In the genomic region with DNA sequence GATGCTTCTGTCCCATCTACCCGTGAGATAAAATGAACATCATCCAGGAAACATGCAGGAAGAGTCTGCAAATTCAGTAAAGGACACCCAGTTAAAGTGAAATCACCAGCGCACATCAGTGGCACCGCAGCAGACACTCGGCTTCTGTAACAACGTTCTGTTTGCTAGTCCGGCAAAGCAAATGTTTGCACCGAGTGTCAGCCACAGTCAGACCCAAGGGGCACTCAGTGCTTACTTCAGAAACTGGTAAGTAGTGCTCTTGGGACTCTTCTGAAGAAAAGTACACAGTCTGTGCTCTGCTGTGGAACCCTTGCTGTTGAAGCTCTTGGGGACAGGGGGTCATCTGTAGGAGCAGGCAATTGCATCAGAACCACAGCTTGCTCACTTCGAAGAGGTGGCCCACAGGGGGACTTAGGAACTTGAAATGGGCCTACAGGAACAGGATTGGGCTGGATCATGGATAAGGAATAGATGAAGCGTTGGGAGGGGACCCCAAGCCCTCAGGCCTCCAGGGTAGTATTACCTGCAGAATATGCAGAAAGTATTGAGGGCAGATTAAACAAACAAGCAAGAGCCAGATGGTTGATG, we compare ENCODE assay signal across 20 mouse cellular contexts. TPM values are rescaled to one million over a fixed set of nuclear protein-coding genes. Genes with fewer than 3 reads are reported as not detected.
A peak's percentile ranks its signal among the peaks of the same experiment; 100 is the strongest.
DNase-seq lines count a peak whose midpoint lies in the region; ATAC-seq and TF ChIP-seq lines count a peak whose summit lies in the region.
"Had no signal": no experiment of that assay in that cellular context is flagged by ENCODE, and none has a peak within 500 bp of the region (broad histone marks: within the 10 kb centered on the region; RNA-seq: fewer than 3 reads in every experiment).

No protein-coding gene starts in this region.

- no peak overlapping the region for H3K9ac ChIP-seq in heart, embryonic 12.5 days
- H3K9ac ChIP-seq in liver, embryonic 15.5 days = no peak overlapping the region
- no peak overlapping the region for H3K9ac ChIP-seq in lung, postnatal 0 days (replicated peaks; ENCODE audit: low read depth)
- no peak overlapping the region for H3K9ac ChIP-seq in stomach, postnatal 0 days (ENCODE audit: low read length)
- H3K9ac ChIP-seq: embryonic facial prominence, embryonic 15.5 days; forebrain, embryonic 12.5 days; kidney, embryonic 15.5 days; neural tube, embryonic 13.5 days had no signal

- TF ChIP-seq CTCF in lung, postnatal 0 days (IDR thresholded peaks at IDR 0.05) = no peak
- no peak for TF ChIP-seq CTCF in stomach, postnatal 0 days (IDR thresholded peaks at IDR 0.05; ENCODE audit: low read depth)

- no peaks in the 10 kb centered on the region for H3K4me1 ChIP-seq in heart, embryonic 12.5 days (replicated peaks)
- H3K4me1 ChIP-seq in liver, embryonic 15.5 days (replicated peaks) = no peaks in the 10 kb centered on the region
- peaks cover 5% of the 10 kb centered on the region; the same call in 1 of the 2 replicates for H3K4me1 ChIP-seq in lung, postnatal 0 days (ENCODE audit: insufficient read depth, low read depth, low read length)
- H3K4me1 ChIP-seq in stomach, postnatal 0 days (replicated peaks; ENCODE audit: control insufficient read depth, insufficient read depth) = no peaks in the 10 kb centered on the region
- no peaks in the 10 kb centered on the region for H3K4me1 ChIP-seq in limb, embryonic 10.5 days
- H3K4me1 ChIP-seq: embryonic facial prominence, embryonic 15.5 days; forebrain, embryonic 12.5 days; kidney, embryonic 15.5 days; neural tube, embryonic 13.5 days had no signal

- peak; percentile 79 for TF ChIP-seq EP300 in lung, postnatal 0 days (IDR thresholded peaks at IDR 0.05)
- TF ChIP-seq EP300 in stomach, postnatal 0 days (optimal IDR thresholded peaks at IDR 0.05) = no peak

- no peaks in the 10 kb centered on the region for H3K36me3 ChIP-seq in heart, embryonic 12.5 days
- no peaks in the 10 kb centered on the region for H3K36me3 ChIP-seq in liver, embryonic 15.5 days (replicated peaks)
- no peaks in the 10 kb centered on the region for H3K36me3 ChIP-seq in lung, postnatal 0 days (ENCODE audit: insufficient read depth, low read length)
- no peaks in the 10 kb centered on the region for H3K36me3 ChIP-seq in stomach, postnatal 0 days (ENCODE audit: control insufficient read depth, insufficient read depth, low read length)
- H3K36me3 ChIP-seq in limb, embryonic 10.5 days = no peaks in the 10 kb centered on the region
- H3K36me3 ChIP-seq: embryonic facial prominence, embryonic 15.5 days; forebrain, embryonic 12.5 days; kidney, embryonic 15.5 days; neural tube, embryonic 13.5 days had no signal

- H3K4me2 ChIP-seq in heart, embryonic 12.5 days = peak overlapping the region; percentile 9; the same call in 1 of the 2 replicates
- H3K4me2 ChIP-seq in liver, embryonic 15.5 days = peak overlapping the region; percentile 21
- H3K4me2 ChIP-seq in lung, postnatal 0 days (replicated peaks; ENCODE audit: low read depth, low read length) = peak overlapping the region; percentile 9
- no peak overlapping the region; the same call in 1 of the 2 replicates for H3K4me2 ChIP-seq in stomach, postnatal 0 days (replicated peaks; ENCODE audit: low read depth)
- H3K4me2 ChIP-seq: embryonic facial prominence, embryonic 15.5 days; forebrain, embryonic 12.5 days; kidney, embryonic 15.5 days; midbrain, embryonic 11.5 days; neural tube, embryonic 13.5 days had no signal

- H3K27ac ChIP-seq in heart, embryonic 12.5 days (ENCODE audit: poor library complexity, severe bottlenecking) = no peak overlapping the region
- H3K27ac ChIP-seq in liver, embryonic 15.5 days (replicated peaks) = peak overlapping the region; percentile 57
- H3K27ac ChIP-seq in lung, postnatal 0 days (ENCODE audit: low read length) = peak overlapping the region; percentile 38
- no peak overlapping the region for H3K27ac ChIP-seq in stomach, postnatal 0 days (replicated peaks)
- no peak overlapping the region for H3K27ac ChIP-seq in limb, embryonic 10.5 days
- H3K27ac ChIP-seq: embryonic facial prominence, embryonic 15.5 days; forebrain, embryonic 12.5 days; hindbrain, postnatal 0 days; kidney, embryonic 15.5 days; macrophage; neural tube, embryonic 13.5 days had no signal

- DNase-seq in heart, adult 9 months (ENCODE audit: low spot score in 2 of 2) = no peak
- peak; percentile 90 for DNase-seq in lung, postnatal 0 days (ENCODE audit: low spot score)
- DNase-seq in stomach, postnatal 0 days (ENCODE audit: low spot score) = peak; percentile 30
- DNase-seq in cerebellum, postnatal 25 days = no peak
- DNase-seq in limb, embryonic 10.5 days (ENCODE audit: low spot score) = no peak
- DNase-seq in adrenal gland, adult 18-20 months (ENCODE audit: low spot score in 2 of 2) = no peak
- DNase-seq: adrenal gland, postnatal 25 days; cerebellum, adult 2 months; gastrocnemius, postnatal 36 days; layer of hippocampus, postnatal 36 days; thymus, adult 18-20 months had no signal

- 0 out of 2 replicates have a peak, but pooled peaks cover 2% of the 10 kb centered on the region for H3K9me3 ChIP-seq in heart, embryonic 12.5 days (replicated peaks)
- no peaks in the 10 kb centered on the region for H3K9me3 ChIP-seq in liver, embryonic 15.5 days (replicated peaks)
- H3K9me3 ChIP-seq in lung, postnatal 0 days (ENCODE audit: low read length) = no peaks in the 10 kb centered on the region
- no peaks in the 10 kb centered on the region for H3K9me3 ChIP-seq in stomach, postnatal 0 days (ENCODE audit: control insufficient read depth, low read length)
- no peaks in the 10 kb centered on the region for H3K9me3 ChIP-seq in limb, embryonic 10.5 days (replicated peaks)
- H3K9me3 ChIP-seq: embryonic facial prominence, embryonic 15.5 days; forebrain, embryonic 12.5 days; kidney, embryonic 15.5 days; neural tube, embryonic 13.5 days had no signal

- no peaks in the 10 kb centered on the region for H3K27me3 ChIP-seq in heart, embryonic 12.5 days (replicated peaks)
- H3K27me3 ChIP-seq in liver, embryonic 15.5 days = no peaks in the 10 kb centered on the region
- H3K27me3 ChIP-seq in lung, postnatal 0 days (replicated peaks; ENCODE audit: insufficient read depth, low read length) = no peaks in the 10 kb centered on the region
- H3K27me3 ChIP-seq in stomach, postnatal 0 days (ENCODE audit: control insufficient read depth, insufficient read depth, low read length) = no peaks in the 10 kb centered on the region
- no peaks in the 10 kb centered on the region for H3K27me3 ChIP-seq in limb, embryonic 10.5 days (ENCODE audit: low read depth, poor library complexity, severe bottlenecking)
- H3K27me3 ChIP-seq: embryonic facial prominence, embryonic 15.5 days; forebrain, embryonic 12.5 days; kidney, embryonic 15.5 days; neural tube, embryonic 13.5 days had no signal

- no peak overlapping the region for H3K4me3 ChIP-seq in heart, embryonic 12.5 days
- H3K4me3 ChIP-seq in liver, embryonic 15.5 days (replicated peaks) = no peak overlapping the region
- no peak overlapping the region for H3K4me3 ChIP-seq in lung, postnatal 0 days (ENCODE audit: low read depth, low read length)
- H3K4me3 ChIP-seq in stomach, postnatal 0 days (ENCODE audit: low read depth, low read length) = no peak overlapping the region
- no peak overlapping the region for H3K4me3 ChIP-seq in limb, embryonic 10.5 days
- H3K4me3 ChIP-seq: embryonic facial prominence, embryonic 15.5 days; forebrain, embryonic 12.5 days; kidney, embryonic 15.5 days; neural tube, embryonic 13.5 days had no signal

- ATAC-seq in heart, embryonic 12.5 days (ENCODE audit: insufficient number of reproducible peaks, low FRiP score) = no peak
- ATAC-seq in liver, embryonic 15.5 days (ENCODE audit: insufficient read depth) = peak; percentile 34; the same call in 1 of the 2 replicates
- ATAC-seq in lung, postnatal 0 days = peak; percentile 99
- no peak for ATAC-seq in stomach, postnatal 0 days (ENCODE audit: low FRiP score, low TSS enrichment)
- ATAC-seq: hindbrain, postnatal 0 days had no signal

- WGBS in heart, embryonic 12.5 days = 46% methylated on average over 9 of the region's 9 CpGs
- 24% methylated on average over 9 of the region's 9 CpGs for WGBS in liver, embryonic 15.5 days (ENCODE audit: insufficient replicate concordance)
- 19% methylated on average over 9 of the region's 9 CpGs for WGBS in lung, postnatal 0 days
- WGBS in stomach, postnatal 0 days = 34% methylated on average over 9 of the region's 9 CpGs
- WGBS in limb, embryonic 10.5 days = 69% methylated on average over 9 of the region's 9 CpGs

RNA-seq across cellular contexts. Expression of a gene that starts 14.9 kb away (rescaled TPM):
- 32.8 and 32.9 TPM in 2 replicates for polyA plus RNA-seq in heart, embryonic 12.5 days (2016; fragmentation: Nextera tagmentation; extraction: Ambion mirVana)
- 11.1 and 17.8 TPM in 2 replicates for polyA plus RNA-seq in liver, embryonic 15.5 days (2015; fragmentation: Nextera tagmentation; extraction: Ambion mirVana)
- polyA plus RNA-seq in lung, postnatal 0 days (2015; fragmentation: Nextera tagmentation; extraction: Ambion mirVana) = 12.7 and 15.2 TPM in 2 replicates
- 27.1 and 34.4 TPM in 2 replicates for polyA plus RNA-seq in stomach, postnatal 0 days (2015; fragmentation: Nextera tagmentation; extraction: Ambion mirVana)
- polyA plus RNA-seq in limb, embryonic 10.5 days (2016; fragmentation: Nextera tagmentation; extraction: Ambion mirVana) = 15.3 and 20.2 TPM in 2 replicates
- 1 to 10 TPM; 6.0 to 7.3 TPM for total RNA-seq in adrenal gland, adult 18-20 months (2021)

Comparison
In these comparisons a context has a peak if more than half of its experiments do, and no peak if none do; other contexts are left out.
1. ATAC-seq: peak in liver, embryonic 15.5 days (single experiment) and lung, postnatal 0 days (single experiment); none in heart, embryonic 12.5 days (single experiment) and stomach, postnatal 0 days (single experiment).
2. H3K27ac ChIP-seq: peak in liver, embryonic 15.5 days (single experiment) and lung, postnatal 0 days (single experiment); none in heart, embryonic 12.5 days (single experiment), stomach, postnatal 0 days (single experiment) and limb, embryonic 10.5 days (single experiment).
3. DNase-seq: peak in lung, postnatal 0 days (single experiment) and stomach, postnatal 0 days (single experiment); none in heart, adult 9 months (0 of 2), cerebellum, postnatal 25 days (0 of 2), limb, embryonic 10.5 days (single experiment) and adrenal gland, adult 18-20 months (0 of 2).